Mouse (Mus musculus): ENCODE measurements around the gene Ifnl3. TPM values are rescaled to one million over a fixed set of nuclear protein-coding genes. Genes with fewer than 3 reads are reported as not detected.
"Not testable (repeated sequence)": the region's sequence is repeated elsewhere in the genome, so short reads cannot be mapped to it uniquely, and the experiment has no call there.

Ifnl3 gene
- not detected in 2 replicates for polyA plus RNA-seq (2015; fragmentation: Nextera tagmentation; extraction: Ambion mirVana)

DNA sequence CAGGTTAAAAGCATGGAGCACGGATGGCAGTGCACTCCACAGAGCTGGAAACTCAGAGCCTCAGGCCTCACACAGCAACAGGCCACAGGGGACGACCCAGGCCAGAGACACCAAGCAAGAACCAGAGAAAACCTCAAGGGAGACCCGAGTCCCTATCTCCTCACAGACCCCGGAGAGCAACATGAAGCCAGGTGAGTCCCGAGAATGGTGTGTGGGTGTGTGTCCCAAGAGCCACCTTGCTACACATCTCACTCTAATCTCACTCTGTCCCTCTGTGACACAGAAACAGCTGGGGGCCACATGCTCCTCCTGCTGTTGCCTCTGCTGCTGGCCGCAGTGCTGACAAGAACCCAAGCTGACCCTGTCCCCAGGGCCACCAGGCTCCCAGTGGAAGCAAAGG lies at the start of gene Ifnl3:
TSS of gene Ifnl3 (plus strand) at position 301 of the 400 bp plus-strand sequence.
- not testable (repeated sequence) for H3K9ac ChIP-seq (ENCODE audit: low read depth, low read length); H3K27ac ChIP-seq (ENCODE audit: low read length); H3K4me2 ChIP-seq (ENCODE audit: low read depth, low read length); ATAC-seq; H3K36me3 ChIP-seq (ENCODE audit: control insufficient read depth, insufficient read depth, low read length); H3K9me3 ChIP-seq (ENCODE audit: control insufficient read depth, low read length); H3K4me3 ChIP-seq (ENCODE audit: low read length); H3K4me1 ChIP-seq (ENCODE audit: control insufficient read depth, insufficient read depth, low read length); H3K27me3 ChIP-seq (replicated peaks; ENCODE audit: control insufficient read depth, insufficient read depth, low read length)
- WGBS: 70% methylated on average over 5 of the region's 6 CpGs

DNA sequence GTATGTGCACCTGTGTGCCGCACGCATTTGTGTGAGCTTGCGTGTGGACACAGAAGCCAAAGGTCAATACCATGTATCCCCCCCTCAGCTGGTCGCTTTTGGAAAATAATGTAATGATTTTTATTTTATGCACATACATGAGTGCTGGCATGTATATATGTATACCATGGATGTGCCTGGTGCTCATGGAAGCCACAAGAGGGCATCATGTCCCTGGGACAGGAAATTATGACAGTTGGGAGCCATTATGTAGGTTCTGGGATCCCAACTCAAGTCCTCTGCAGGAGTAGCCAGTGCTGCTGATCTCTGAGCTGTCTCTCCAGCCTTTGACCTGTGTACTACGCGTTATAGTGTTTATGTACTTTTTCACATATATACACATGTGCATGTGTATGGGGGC lies 46.4 kb upstream of the Ifnl3 start:
- Histone ChIP-seq H3K4me3 (ENCODE audit: low read length) (no peak overlapping the region), H3K4me1 (ENCODE audit: control insufficient read depth, insufficient read depth, low read length) (peaks cover 8% of the 10 kb centered on the region), H3K27ac (ENCODE audit: low read length) (no peak overlapping the region), H3K9me3 (ENCODE audit: control insufficient read depth, low read length) (no peaks in the 10 kb centered on the region), H3K4me2 (ENCODE audit: low read depth, low read length) (no peak overlapping the region), H3K9ac (ENCODE audit: low read depth, low read length) (no peak overlapping the region), H3K36me3 (ENCODE audit: control insufficient read depth, insufficient read depth, low read length) (no peaks in the 10 kb centered on the region), H3K27me3 (replicated peaks; ENCODE audit: control insufficient read depth, insufficient read depth, low read length) (no peaks in the 10 kb centered on the region)
- ATAC-seq: 0 out of 2 replicates have a peak, but pooled peaks have one; percentile 15
- 86% methylated on average over 6 of the region's 6 CpGs for WGBS

DNA sequence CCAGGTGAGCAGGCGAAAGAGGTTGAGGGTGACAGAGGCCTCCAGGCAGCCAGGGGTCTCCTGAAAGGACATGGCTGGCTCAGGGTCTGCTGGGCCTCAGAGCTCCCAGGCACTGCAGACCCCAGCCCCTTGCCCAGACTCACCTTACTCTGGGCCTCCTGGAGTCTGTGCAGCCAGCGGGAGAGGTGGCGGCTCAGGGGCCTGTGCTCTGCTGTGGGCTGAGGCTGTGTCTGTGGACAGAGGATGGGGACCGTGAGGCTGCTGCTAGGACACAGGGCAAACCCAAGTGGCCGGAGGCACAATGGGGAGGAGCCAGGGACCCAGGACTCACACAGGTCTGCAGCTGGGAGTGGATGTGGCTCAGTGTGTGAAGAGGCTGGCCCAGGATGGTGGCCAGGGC lies 45.3 kb upstream of the Ifnl3 start:
- ATAC-seq: peak; percentile 41
- Histone ChIP-seq H3K4me3 (ENCODE audit: low read length) (no peak overlapping the region), H3K27ac (ENCODE audit: low read length) (no peak overlapping the region), H3K36me3 (ENCODE audit: control insufficient read depth, insufficient read depth, low read length) (no peaks in the 10 kb centered on the region), H3K4me2 (ENCODE audit: low read depth, low read length) (no peak overlapping the region), H3K9me3 (ENCODE audit: control insufficient read depth, low read length) (no peaks in the 10 kb centered on the region), H3K4me1 (ENCODE audit: control insufficient read depth, insufficient read depth, low read length) (peaks cover 8% of the 10 kb centered on the region), H3K27me3 (replicated peaks; ENCODE audit: control insufficient read depth, insufficient read depth, low read length) (no peaks in the 10 kb centered on the region), H3K9ac (ENCODE audit: low read depth, low read length) (no peak overlapping the region)
- 82% methylated on average over 5 of the region's 5 CpGs for WGBS

DNA sequence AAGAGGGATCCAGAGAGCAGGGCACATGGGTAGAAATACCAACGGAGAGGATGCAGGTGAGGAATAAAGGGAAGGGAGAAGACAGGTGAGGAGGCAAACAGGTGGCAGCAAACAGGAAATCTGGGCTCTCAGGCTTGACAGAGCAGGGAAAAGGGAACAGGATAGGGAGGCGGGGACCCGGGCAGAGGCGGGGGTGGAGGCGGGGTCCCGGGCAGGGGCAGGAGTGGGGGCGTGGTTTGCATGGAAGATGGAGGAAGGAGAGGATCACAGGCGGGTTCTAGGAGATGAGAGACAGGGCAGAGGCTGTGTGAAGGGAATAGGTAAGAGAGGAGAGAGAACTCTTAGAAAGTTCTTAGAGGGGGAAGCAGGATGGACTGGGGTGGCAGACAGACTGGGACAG lies 43.8 kb upstream of the Ifnl3 start:
- Histone ChIP-seq H3K27me3 (replicated peaks; ENCODE audit: control insufficient read depth, insufficient read depth, low read length) (no peaks in the 10 kb centered on the region), H3K36me3 (ENCODE audit: control insufficient read depth, insufficient read depth, low read length) (no peaks in the 10 kb centered on the region), H3K27ac (ENCODE audit: low read length) (no peak overlapping the region), H3K4me3 (ENCODE audit: low read length) (no peak overlapping the region), H3K9ac (ENCODE audit: low read depth, low read length) (no peak overlapping the region), H3K4me1 (ENCODE audit: control insufficient read depth, insufficient read depth, low read length) (peaks cover 8% of the 10 kb centered on the region), H3K9me3 (ENCODE audit: control insufficient read depth, low read length) (no peaks in the 10 kb centered on the region), H3K4me2 (ENCODE audit: low read depth, low read length) (no peak overlapping the region)
- WGBS: 8% methylated on average over 8 of the region's 8 CpGs
- ATAC-seq: peak; percentile 61

DNA sequence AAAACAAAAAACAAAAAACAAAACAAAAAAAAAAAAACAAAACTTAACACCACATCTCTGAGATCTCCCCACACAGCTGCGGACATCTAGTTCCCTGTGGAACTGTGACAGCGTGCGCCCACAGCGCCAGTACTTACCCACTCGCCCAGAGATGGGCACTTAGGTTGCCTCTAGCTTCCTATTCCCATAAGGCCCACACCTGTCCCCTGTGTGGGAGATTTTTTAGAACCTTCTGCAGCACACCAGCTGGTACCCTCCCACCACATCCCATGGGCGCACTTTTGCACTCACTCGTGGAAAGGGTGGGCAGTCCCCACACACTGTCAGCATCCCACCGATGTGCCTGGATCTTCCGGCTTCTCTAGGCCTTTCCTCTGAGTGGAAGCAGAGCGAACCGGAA lies 39.8 kb upstream of the Ifnl3 start:
- no peak overlapping the region for H3K9ac ChIP-seq (ENCODE audit: low read depth, low read length)
- ATAC-seq: no peak
- 83% methylated on average over 11 of the region's 11 CpGs for WGBS
- H3K27me3 ChIP-seq (replicated peaks; ENCODE audit: control insufficient read depth, insufficient read depth, low read length): no peaks in the 10 kb centered on the region
- H3K27ac ChIP-seq (ENCODE audit: low read length): no peak overlapping the region
- H3K9me3 ChIP-seq (ENCODE audit: control insufficient read depth, low read length): no peaks in the 10 kb centered on the region
- no peak overlapping the region for H3K4me2 ChIP-seq (ENCODE audit: low read depth, low read length)
- H3K4me3 ChIP-seq (ENCODE audit: low read length): no peak overlapping the region
- no peaks in the 10 kb centered on the region for H3K36me3 ChIP-seq (ENCODE audit: control insufficient read depth, insufficient read depth, low read length)
- peaks cover 3% of the 10 kb centered on the region for H3K4me1 ChIP-seq (ENCODE audit: control insufficient read depth, insufficient read depth, low read length)

DNA sequence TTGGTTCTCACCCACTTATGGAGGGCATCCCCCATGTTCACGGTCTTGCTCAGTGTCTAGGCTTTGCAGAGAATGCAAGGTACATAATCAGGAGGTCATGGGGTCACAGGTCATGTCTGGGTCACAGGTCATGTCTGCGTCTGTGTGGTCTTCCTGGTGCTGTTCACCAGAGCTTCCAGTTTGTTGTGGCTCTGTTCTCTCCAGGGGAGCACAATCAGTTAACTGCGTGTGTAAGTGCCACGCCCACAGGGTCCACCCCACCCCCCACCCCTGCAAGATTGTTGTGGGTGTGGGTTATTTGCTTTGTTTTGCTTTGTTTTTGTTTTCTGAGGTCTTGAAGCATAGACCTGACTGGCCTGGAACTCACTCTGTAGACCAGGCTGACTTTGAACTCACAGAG lies 38.4 kb upstream of the Ifnl3 start:
- WGBS: 26% methylated on average over 4 of the region's 4 CpGs

DNA sequence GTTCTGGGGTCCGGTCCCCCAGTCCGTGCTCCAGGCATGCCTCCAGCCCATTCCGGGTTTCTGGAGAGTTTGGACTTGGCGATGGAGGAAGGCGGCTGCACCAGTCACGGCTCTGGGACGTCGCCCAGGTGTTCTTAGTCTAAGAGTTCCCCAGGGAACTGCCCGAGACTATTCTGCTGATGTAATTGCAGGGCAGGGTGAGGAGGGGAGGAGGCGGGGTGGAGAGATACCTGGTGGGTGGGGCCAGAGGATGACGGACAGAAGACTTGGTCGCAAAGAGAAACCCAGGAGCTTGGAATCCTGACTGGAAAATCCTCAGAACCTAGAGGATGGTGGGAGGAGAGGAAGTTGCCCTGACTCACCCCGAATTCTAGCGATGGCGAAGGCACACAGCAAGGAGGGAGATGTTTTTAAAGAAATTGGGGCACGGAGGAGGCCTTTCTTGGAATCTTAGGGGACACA lies 34.6 kb upstream of the Ifnl3 start:
- Histone ChIP-seq H3K4me2 (ENCODE audit: low read depth, low read length) (peak overlapping the region; percentile 53), H3K4me3 (ENCODE audit: low read length) (peak overlapping the region; percentile 32), H3K9ac (ENCODE audit: low read depth, low read length) (peak overlapping the region; percentile 48; the same call in 1 of the 2 replicates), H3K4me1 (ENCODE audit: control insufficient read depth, insufficient read depth, low read length) (peaks cover 7% of the 10 kb centered on the region), H3K27me3 (replicated peaks; ENCODE audit: control insufficient read depth, insufficient read depth, low read length) (no peaks in the 10 kb centered on the region), H3K9me3 (ENCODE audit: control insufficient read depth, low read length) (no peaks in the 10 kb centered on the region), H3K36me3 (ENCODE audit: control insufficient read depth, insufficient read depth, low read length) (no peaks in the 10 kb centered on the region), H3K27ac (ENCODE audit: low read length) (0 out of 2 replicates have a peak overlapping the region, but pooled peaks have one; percentile 46)
- WGBS: 2% methylated on average over 16 of the region's 16 CpGs
- peak; percentile 88 for ATAC-seq

More for the DNA sequence above, 38.4 kb upstream of the Ifnl3 start:
- Histone ChIP-seq H3K4me2 (ENCODE audit: low read depth, low read length) (no peak overlapping the region), H3K4me1 (ENCODE audit: control insufficient read depth, insufficient read depth, low read length) (peaks cover 4% of the 10 kb centered on the region), H3K27me3 (replicated peaks; ENCODE audit: control insufficient read depth, insufficient read depth, low read length) (no peaks in the 10 kb centered on the region), H3K27ac (ENCODE audit: low read length) (no peak overlapping the region), H3K4me3 (ENCODE audit: low read length) (no peak overlapping the region), H3K9me3 (ENCODE audit: control insufficient read depth, low read length) (no peaks in the 10 kb centered on the region), H3K9ac (ENCODE audit: low read depth, low read length) (no peak overlapping the region), H3K36me3 (ENCODE audit: control insufficient read depth, insufficient read depth, low read length) (no peaks in the 10 kb centered on the region)
- ATAC-seq: no peak

DNA sequence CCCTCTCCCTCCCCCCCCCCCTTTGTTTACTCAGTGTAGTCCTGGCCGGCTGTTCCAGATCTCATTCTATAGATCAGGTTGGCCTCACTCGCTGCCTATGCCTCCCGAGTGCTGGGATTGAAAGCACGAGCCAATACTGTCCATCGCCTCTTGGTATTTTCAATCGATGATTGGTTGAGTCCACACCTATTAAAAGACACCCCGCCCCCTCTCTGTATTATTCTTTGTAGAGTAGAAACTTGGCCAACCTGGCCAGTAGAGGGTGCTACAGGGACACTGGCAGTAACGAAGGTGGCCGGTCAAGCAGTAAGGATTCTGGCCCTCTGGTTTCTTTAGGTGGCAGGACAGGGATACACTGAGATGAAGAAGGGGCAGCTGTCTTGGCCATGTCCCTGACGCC lies 32.2 kb upstream of the Ifnl3 start:
- 0 out of 2 replicates have a peak overlapping the region, but pooled peaks have one; percentile 7 for H3K4me3 ChIP-seq (ENCODE audit: low read length)
- no peaks in the 10 kb centered on the region for H3K27me3 ChIP-seq (replicated peaks; ENCODE audit: control insufficient read depth, insufficient read depth, low read length)
- H3K27ac ChIP-seq (ENCODE audit: low read length): no peak overlapping the region
- no peaks in the 10 kb centered on the region for H3K36me3 ChIP-seq (ENCODE audit: control insufficient read depth, insufficient read depth, low read length)
- peak; percentile 73 for ATAC-seq
- H3K4me1 ChIP-seq (ENCODE audit: control insufficient read depth, insufficient read depth, low read length): peaks cover 7% of the 10 kb centered on the region
- 3% methylated on average over 10 of the region's 10 CpGs for WGBS
- peak overlapping the region; percentile 1; the same call in 1 of the 2 replicates for H3K4me2 ChIP-seq (ENCODE audit: low read depth, low read length)
- H3K9me3 ChIP-seq (ENCODE audit: control insufficient read depth, low read length): no peaks in the 10 kb centered on the region
- H3K9ac ChIP-seq (ENCODE audit: low read depth, low read length): no peak overlapping the region

DNA sequence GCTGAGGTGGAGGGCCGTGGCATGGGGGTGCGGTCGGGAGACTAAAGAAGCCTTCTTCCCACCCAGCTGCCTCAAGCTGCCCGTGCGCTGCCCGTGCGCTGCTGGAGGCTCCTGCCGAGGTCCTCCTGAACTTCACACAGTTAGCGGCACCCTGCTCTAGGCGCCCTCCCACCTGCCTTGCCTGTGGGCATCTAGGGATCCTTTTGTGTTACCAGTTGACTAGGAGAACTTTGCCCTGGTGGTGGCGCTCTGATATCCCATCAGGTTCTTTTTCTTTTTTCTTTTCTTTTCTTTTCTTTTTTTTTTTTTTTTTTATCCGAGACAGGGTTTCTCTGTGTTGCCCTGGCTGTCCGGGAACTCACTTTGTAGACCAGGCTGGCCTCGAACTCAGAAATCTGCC lies 31.7 kb upstream of the Ifnl3 start:
- no peaks in the 10 kb centered on the region for H3K36me3 ChIP-seq (ENCODE audit: control insufficient read depth, insufficient read depth, low read length)
- no peak overlapping the region for H3K9ac ChIP-seq (ENCODE audit: low read depth, low read length)
- H3K27ac ChIP-seq (ENCODE audit: low read length): no peak overlapping the region
- no peaks in the 10 kb centered on the region for H3K9me3 ChIP-seq (ENCODE audit: control insufficient read depth, low read length)
- 35% methylated on average over 14 of the region's 14 CpGs for WGBS
- peak overlapping the region; percentile 1; the same call in 1 of the 2 replicates for H3K4me2 ChIP-seq (ENCODE audit: low read depth, low read length)
- ATAC-seq: no peak; the same call in 1 of the 2 replicates
- H3K4me1 ChIP-seq (ENCODE audit: control insufficient read depth, insufficient read depth, low read length): peaks cover 7% of the 10 kb centered on the region
- 0 out of 2 replicates have a peak overlapping the region, but pooled peaks have one; percentile 7 for H3K4me3 ChIP-seq (ENCODE audit: low read length)
- H3K27me3 ChIP-seq (replicated peaks; ENCODE audit: control insufficient read depth, insufficient read depth, low read length): no peaks in the 10 kb centered on the region

DNA sequence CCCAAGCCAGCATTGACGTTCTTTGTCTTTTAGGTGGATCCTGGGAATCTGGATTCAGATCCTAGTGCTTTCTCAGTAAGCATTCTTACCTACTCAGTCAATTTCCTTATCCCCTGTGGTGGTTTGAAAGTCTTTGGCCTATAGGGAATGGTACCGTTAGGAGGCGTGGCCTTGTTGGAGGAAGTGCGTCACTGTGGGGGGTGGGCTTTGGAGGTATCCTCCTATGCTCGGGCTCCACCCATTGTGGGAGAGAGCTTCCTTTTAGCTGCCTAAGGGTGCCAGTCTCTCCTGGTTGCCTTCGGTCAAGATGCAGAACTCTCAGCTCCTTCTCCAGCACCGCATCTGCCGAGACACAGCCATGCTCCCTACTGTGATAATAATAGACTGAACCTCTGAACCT lies 30.3 kb upstream of the Ifnl3 start:
- no peaks in the 10 kb centered on the region for H3K27me3 ChIP-seq (replicated peaks; ENCODE audit: control insufficient read depth, insufficient read depth, low read length)
- ATAC-seq: no peak
- no peak overlapping the region for H3K4me2 ChIP-seq (ENCODE audit: low read depth, low read length)
- H3K36me3 ChIP-seq (ENCODE audit: control insufficient read depth, insufficient read depth, low read length): no peaks in the 10 kb centered on the region
- H3K27ac ChIP-seq (ENCODE audit: low read length): no peak overlapping the region
- H3K9ac ChIP-seq (ENCODE audit: low read depth, low read length): no peak overlapping the region
- no peaks in the 10 kb centered on the region for H3K9me3 ChIP-seq (ENCODE audit: control insufficient read depth, low read length)
- H3K4me1 ChIP-seq (ENCODE audit: control insufficient read depth, insufficient read depth, low read length): peaks cover 7% of the 10 kb centered on the region
- no peak overlapping the region for H3K4me3 ChIP-seq (ENCODE audit: low read length)
- WGBS: 92% methylated on average over 8 of the region's 8 CpGs

All from intestine, embryonic 16.5 days (tissue).